7 mouse cellular contexts compared by ENCODE assay signal in the genomic region with DNA sequence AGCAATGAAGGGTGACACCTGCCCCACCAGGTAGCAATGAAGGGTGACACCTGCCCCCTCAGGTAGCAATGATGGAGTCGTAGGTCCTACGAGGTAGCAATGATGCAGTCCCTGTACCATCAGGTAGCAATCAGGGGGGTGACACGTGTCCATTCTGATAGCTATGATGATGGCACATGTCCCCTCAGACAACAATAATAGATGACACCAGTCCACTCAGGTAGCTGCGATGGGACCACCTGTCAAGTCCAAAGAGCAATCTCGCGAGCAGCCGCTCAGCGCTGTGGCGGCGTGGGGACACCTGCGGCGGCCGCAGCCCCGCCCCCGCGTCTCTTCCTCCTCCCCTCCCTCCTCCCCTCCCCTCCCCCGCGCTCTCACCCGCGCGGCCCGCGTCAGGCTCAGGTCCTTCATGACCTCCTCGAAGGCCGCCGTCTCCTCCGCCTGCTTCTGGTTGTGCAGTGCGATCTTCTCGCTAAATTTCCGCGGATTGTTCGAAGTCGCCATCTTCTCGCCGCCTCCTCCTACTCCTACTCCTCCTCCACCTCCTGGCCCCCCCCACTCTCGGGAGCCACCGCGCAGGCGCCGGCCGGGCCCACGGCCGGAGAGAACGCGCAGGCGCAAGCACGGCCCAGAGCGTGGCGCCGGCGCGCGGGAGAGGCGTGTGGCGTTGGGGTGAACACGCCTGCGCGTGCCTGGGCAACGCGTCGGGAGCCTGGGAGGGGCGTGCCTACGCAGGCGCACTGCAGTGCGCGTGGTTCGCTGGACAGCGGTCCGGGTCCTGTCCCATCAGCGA. TPM values are rescaled to one million over a fixed set of nuclear protein-coding genes. Genes with fewer than 3 reads are reported as not detected.
DNase-seq lines count a peak whose midpoint lies in the region; ATAC-seq lines count a peak whose summit lies in the region.

A gene (minus strand): TSS at position 525 of the 793 bp plus-strand sequence.

- peaks cover 19% of the 10 kb centered on the region for H3K4me1 ChIP-seq in embryonic facial prominence, embryonic 10.5 days
- peaks cover 19% of the 10 kb centered on the region for H3K4me1 ChIP-seq in limb, embryonic 10.5 days
- peaks cover 27% of the 10 kb centered on the region for H3K4me1 ChIP-seq in midbrain, embryonic 13.5 days (replicated peaks)

- peak; percentile 98 for ATAC-seq in granulocyte monocyte progenitor cell, adult 5-6 weeks (replicated peaks; ENCODE audit: poor library complexity, severe bottlenecking)
- ATAC-seq in midbrain, embryonic 13.5 days, result peak; percentile 99

- H3K9ac ChIP-seq in midbrain, embryonic 13.5 days (replicated peaks), result peak within 1 kb of the TSS; percentile 75

- DNase-seq in adrenal gland, postnatal 10 days, result peak; percentile 99
- DNase-seq in embryonic facial prominence, embryonic 10.5 days (ENCODE audit: low spot score), result peak; percentile 99
- peak; percentile 96 for DNase-seq in kidney, adult 11 months
- peak; percentile 99 for DNase-seq in limb, embryonic 10.5 days (ENCODE audit: low spot score)
- DNase-seq in spleen, adult 12 weeks (ENCODE audit: low spot score), result peak; percentile 93

- H3K4me2 ChIP-seq in midbrain, embryonic 13.5 days (replicated peaks), result peak within 1 kb of the TSS; percentile 85

- no peaks in the 10 kb centered on the region for H3K36me3 ChIP-seq in embryonic facial prominence, embryonic 10.5 days (replicated peaks)
- H3K36me3 ChIP-seq in limb, embryonic 10.5 days, result 0 out of 2 replicates have a peak, but pooled peaks cover 5% of the 10 kb centered on the region
- H3K36me3 ChIP-seq in midbrain, embryonic 13.5 days, result no peaks in the 10 kb centered on the region; the same call in 1 of the 2 replicates

- WGBS in embryonic facial prominence, embryonic 10.5 days, result under 1% methylated on average over 70 of the region's 70 CpGs
- under 1% methylated on average over 69 of the region's 70 CpGs for WGBS in limb, embryonic 10.5 days
- WGBS in midbrain, embryonic 13.5 days, result 1% methylated on average over 69 of the region's 70 CpGs

- H3K27ac ChIP-seq in embryonic facial prominence, embryonic 10.5 days (replicated peaks), result peak within 1 kb of the TSS; percentile 91
- peak within 1 kb of the TSS; percentile 94 for H3K27ac ChIP-seq in limb, embryonic 10.5 days
- peak within 1 kb of the TSS; percentile 84 for H3K27ac ChIP-seq in midbrain, embryonic 13.5 days

- H3K27me3 ChIP-seq in embryonic facial prominence, embryonic 10.5 days (replicated peaks; ENCODE audit: low read depth, poor library complexity, severe bottlenecking), result no peaks in the 10 kb centered on the region
- H3K27me3 ChIP-seq in limb, embryonic 10.5 days (ENCODE audit: low read depth, poor library complexity, severe bottlenecking), result no peaks in the 10 kb centered on the region
- no peaks in the 10 kb centered on the region for H3K27me3 ChIP-seq in midbrain, embryonic 13.5 days

- no peaks in the 10 kb centered on the region for H3K9me3 ChIP-seq in embryonic facial prominence, embryonic 10.5 days
- no peaks in the 10 kb centered on the region for H3K9me3 ChIP-seq in limb, embryonic 10.5 days (replicated peaks)
- H3K9me3 ChIP-seq in midbrain, embryonic 13.5 days, result no peaks in the 10 kb centered on the region

- H3K4me3 ChIP-seq in embryonic facial prominence, embryonic 10.5 days, result peak within 1 kb of the TSS; percentile 80
- peak within 1 kb of the TSS; percentile 73 for H3K4me3 ChIP-seq in limb, embryonic 10.5 days
- peak within 1 kb of the TSS; percentile 67 for H3K4me3 ChIP-seq in midbrain, embryonic 13.5 days (replicated peaks)

RNA-seq across cellular contexts. Expression of the gene that starts here (rescaled TPM):
- 10 to 100 TPM; 14.1 to 19.4 TPM for total RNA-seq in adrenal gland, postnatal 10 days (2021)
- polyA plus RNA-seq in embryonic facial prominence, embryonic 10.5 days (2016; fragmentation: Nextera tagmentation; extraction: Ambion mirVana), result 17.3 and 20.6 TPM in 2 replicates
- total RNA-seq in granulocyte monocyte progenitor cell, adult 5-6 weeks (2014; fragmentation: Nextera tagmentation), result 7.4 and 19.5 TPM in 2 replicates
- 2.3 and 4.8 TPM in 2 replicates for total RNA-seq in granulocyte monocyte progenitor cell, adult 5-6 weeks (2017)
- 20.1 and 23.2 TPM in 2 replicates for polyA plus RNA-seq in limb, embryonic 10.5 days (2016; fragmentation: Nextera tagmentation; extraction: Ambion mirVana)
- 33.9 and 36.1 TPM in 2 replicates for polyA plus RNA-seq in midbrain, embryonic 13.5 days (2015; fragmentation: Nextera tagmentation; extraction: Ambion mirVana)

Comparison
In these comparisons a context has a peak if more than half of its experiments do, and no peak if none do; other contexts are left out.
1. Peak in every context shown above with its lines: DNase-seq, ATAC-seq, H3K4me3 ChIP-seq and H3K27ac ChIP-seq.